Mouse (Mus musculus): Measurements from ENCODE around the gene Tmem255b. TPM values are rescaled to one million over a fixed set of nuclear protein-coding genes. Genes with fewer than 3 reads are reported as not detected.

Tmem255b gene
- not detected for total RNA-seq (2018; cell fraction: chromatin; rRNA removed)
- total RNA-seq (2018; cell fraction: cytosol; rRNA removed): not detected
- total RNA-seq (2018; cell fraction: nucleus; rRNA removed): not detected
- polyA plus RNA-seq (2018): not detected in 3 replicates

DNA sequence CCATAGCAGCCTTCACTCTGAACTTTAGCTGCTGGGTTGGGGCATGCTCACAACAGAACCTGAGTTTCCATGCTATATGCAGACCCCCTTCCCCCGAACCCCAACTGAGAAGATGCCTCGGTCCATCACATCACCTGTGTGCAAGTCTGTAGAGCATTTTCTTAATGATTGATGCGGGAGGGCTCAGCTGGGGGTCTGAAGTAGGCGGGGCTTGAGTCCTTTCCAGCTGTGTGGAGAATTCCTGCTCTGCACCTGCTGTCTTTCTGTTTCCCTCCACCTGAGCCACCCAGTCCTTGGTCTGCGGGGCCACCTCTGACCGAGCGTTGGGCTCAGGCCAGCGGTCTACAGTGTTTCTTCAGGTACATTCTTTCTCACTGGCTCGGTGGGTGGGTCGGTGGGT lies at the start of gene Tmem255b:
TSS of gene Tmem255b (plus strand) at position 301 of the 400 bp plus-strand sequence.
- WGBS (ENCODE audit: missing documents): 44% methylated on average over 10 of the region's 10 CpGs
- H3K27ac ChIP-seq: no peak within 1 kb of the TSS
- H3K4me3 ChIP-seq (ENCODE audit: inconsistent target): no peak within 1 kb of the TSS
- H3K79me2 ChIP-seq (ENCODE audit: inconsistent target): no peaks in the 10 kb centered on the region
- no peaks in the 10 kb centered on the region for H3K36me3 ChIP-seq (ENCODE audit: inconsistent target)

DNA sequence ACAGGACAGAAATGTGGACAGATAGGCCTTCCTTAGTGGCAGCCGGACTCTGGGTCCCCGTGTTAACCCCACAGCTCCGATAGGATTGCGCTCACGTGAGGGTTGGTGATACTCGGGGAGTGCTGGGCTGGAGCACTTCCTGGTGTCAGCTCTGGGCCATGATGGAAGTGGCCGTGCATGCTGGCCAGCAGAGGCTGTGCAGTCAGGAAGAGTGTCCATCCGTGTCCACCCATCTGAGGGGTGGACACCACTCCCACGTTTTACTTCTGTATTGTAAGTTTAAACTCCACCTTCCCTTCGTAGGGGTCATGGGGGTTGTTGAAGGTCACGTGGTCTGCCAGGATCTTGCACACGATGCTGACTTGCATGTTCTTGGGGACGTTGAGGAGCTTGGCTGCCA lies 48.6 kb upstream of the Tmem255b start:
- no peaks in the 10 kb centered on the region for H3K36me3 ChIP-seq (ENCODE audit: inconsistent target)
- no peak overlapping the region for H3K27ac ChIP-seq
- 88% methylated on average over 13 of the region's 13 CpGs for WGBS (ENCODE audit: missing documents)
- no peak overlapping the region for H3K4me3 ChIP-seq (ENCODE audit: inconsistent target)
- H3K79me2 ChIP-seq (ENCODE audit: inconsistent target): no peaks in the 10 kb centered on the region

DNA sequence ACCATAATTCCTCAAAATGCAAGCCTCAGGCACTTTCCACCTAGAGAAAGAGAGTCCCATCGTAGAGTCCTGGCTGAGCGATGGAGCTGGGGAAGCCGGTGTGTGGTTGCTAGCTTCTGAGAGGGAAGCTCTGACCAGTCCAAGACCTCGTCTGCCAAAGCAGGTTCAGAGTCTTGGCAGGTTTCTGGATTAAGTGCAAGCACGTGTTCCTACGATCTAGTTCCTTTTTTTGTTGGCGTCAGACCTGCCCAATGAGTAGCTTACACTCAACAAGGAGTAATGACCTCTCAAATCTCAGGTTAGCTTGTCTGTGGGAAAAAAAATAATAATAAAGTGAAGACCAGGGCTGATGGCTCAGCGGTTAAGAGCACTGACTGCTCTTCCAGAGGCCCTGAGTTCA lies 47.3 kb upstream of the Tmem255b start:
- Histone ChIP-seq H3K27ac (no peak overlapping the region), H3K4me3 (ENCODE audit: inconsistent target) (no peak overlapping the region), H3K79me2 (ENCODE audit: inconsistent target) (no peaks in the 10 kb centered on the region), H3K36me3 (ENCODE audit: inconsistent target) (no peaks in the 10 kb centered on the region)
- 16% methylated on average over 8 of the region's 8 CpGs for WGBS (ENCODE audit: missing documents)

DNA sequence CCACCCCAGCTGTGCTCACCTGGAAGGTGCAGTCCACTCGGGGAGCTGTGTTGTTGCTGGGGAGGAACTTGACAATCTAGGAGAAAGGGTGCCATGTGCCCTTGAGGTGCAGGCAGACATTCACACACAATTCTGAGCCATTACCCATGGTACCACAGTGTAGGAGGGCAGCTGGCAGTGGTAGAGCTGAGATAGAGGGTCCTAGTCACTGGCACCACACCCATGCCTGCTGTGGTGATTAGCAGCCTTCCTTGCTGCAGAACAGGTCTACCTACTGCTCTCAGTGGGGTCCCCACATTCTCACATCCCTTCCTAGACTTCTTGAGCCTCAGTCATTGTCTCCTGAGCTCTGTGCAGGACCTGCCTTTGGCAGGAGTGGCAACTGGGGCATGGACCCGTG lies 46.2 kb upstream of the Tmem255b start:
- Histone ChIP-seq H3K4me3 (ENCODE audit: inconsistent target) (no peak overlapping the region), H3K27ac (no peak overlapping the region), H3K79me2 (ENCODE audit: inconsistent target) (no peaks in the 10 kb centered on the region), H3K36me3 (ENCODE audit: inconsistent target) (no peaks in the 10 kb centered on the region)
- WGBS (ENCODE audit: missing documents): 78% methylated on average over 2 of the region's 2 CpGs

DNA sequence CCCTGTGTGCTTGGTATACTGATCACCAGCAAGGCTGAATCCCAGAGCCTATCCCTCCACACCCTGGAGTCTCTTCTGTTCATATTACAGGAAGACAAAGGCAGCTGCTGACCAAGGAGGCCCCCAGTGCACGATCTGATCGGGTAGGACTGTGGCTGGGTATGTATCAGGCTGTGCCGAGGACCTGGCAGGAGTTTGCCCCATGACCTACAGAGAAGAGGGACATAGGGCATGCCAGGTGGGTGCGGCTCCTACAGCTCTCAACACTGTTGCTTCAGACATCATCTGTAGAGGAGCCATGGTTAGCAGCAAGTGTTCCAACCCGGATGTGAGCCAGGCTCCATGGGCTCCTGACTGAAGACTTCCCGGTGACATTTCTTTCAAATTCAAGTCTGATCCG lies 41.1 kb upstream of the Tmem255b start:
- Histone ChIP-seq H3K27ac (no peak overlapping the region), H3K4me3 (ENCODE audit: inconsistent target) (no peak overlapping the region), H3K36me3 (ENCODE audit: inconsistent target) (no peaks in the 10 kb centered on the region), H3K79me2 (ENCODE audit: inconsistent target) (no peaks in the 10 kb centered on the region)
- 90% methylated on average over 7 of the region's 7 CpGs for WGBS (ENCODE audit: missing documents)

DNA sequence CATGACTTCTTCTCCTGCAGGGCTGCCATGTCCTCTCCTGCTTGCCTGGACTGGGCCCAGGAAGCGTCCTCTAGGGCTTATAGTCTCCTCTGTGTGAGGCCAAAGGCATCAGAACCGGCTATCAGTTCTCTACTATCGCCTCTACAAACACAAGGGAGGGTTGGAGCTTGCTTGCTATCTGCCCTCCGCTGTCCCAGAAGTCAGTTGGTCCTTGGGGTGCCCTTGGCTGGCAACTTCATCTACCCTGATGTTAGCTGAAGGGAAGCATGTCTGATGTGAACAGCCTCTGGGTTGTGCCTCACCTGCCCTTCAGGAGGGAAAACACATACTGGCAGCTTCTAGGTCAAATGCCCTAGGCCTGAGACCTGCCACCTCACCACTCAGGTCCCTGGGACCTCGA lies 38.3 kb upstream of the Tmem255b start, which contains the start of gene Atp4b:
TSS of gene Atp4b (minus strand) at position 101 of the 400 bp plus-strand sequence.
- no peaks in the 10 kb centered on the region for H3K79me2 ChIP-seq (ENCODE audit: inconsistent target)
- no peaks in the 10 kb centered on the region for H3K36me3 ChIP-seq (ENCODE audit: inconsistent target)
- no peak within 1 kb of the TSS for H3K4me3 ChIP-seq (ENCODE audit: inconsistent target)
- 89% methylated on average over 5 of the region's 5 CpGs for WGBS (ENCODE audit: missing documents)
- H3K27ac ChIP-seq: no peak within 1 kb of the TSS

DNA sequence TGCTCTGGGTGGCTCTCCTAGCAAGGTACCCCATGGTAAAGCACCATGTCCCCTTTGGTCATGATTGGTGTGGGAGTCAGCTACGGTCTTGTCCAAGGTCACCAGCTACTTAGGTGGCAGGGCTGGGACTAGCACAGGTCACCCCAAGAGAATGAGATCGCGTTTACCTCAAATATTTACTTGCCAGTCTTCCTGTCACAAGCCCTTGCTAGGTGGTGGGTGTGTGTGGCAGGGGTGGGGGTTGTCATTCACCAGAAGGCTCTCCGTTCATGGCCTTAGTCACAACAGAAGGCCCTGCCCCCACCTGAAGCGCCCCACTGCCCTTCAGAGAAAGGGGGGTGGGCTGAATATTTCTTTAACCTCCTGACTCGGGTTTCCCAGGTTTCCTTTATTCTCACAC lies 31.5 kb upstream of the Tmem255b start:
- Histone ChIP-seq H3K4me3 (ENCODE audit: inconsistent target) (no peak overlapping the region), H3K79me2 (ENCODE audit: inconsistent target) (no peaks in the 10 kb centered on the region), H3K36me3 (ENCODE audit: inconsistent target) (no peaks in the 10 kb centered on the region), H3K27ac (no peak overlapping the region)
- 88% methylated on average over 6 of the region's 6 CpGs for WGBS (ENCODE audit: missing documents)

DNA sequence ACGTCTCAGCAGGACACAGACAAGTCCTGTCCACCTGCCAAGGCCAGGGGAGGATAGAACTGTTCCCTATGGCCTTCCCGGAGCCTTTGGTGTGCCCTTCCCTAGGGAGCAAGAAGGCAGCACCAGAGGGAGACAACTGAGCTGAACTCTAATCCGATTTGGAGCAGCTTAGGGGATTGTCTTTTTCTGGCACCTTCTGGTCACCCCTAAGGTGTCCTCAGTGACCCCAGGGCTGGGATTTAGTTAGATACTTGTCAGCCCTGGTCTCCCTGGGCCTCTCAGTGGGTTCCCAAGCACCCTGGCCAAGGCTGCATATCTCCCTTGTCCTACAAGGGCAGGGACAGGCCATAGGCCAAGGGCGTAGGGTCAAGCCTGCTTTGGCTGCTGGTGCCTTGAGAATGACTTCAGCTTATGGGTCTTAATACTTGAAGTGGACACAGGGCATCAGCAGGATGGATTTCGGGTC lies 30.3 kb upstream of the Tmem255b start, which contains the start of gene Grk1:
TSS of gene Grk1 (plus strand) at position 416 of the 466 bp plus-strand sequence.
- WGBS (ENCODE audit: missing documents): 92% methylated on average over 5 of the region's 5 CpGs

DNA sequence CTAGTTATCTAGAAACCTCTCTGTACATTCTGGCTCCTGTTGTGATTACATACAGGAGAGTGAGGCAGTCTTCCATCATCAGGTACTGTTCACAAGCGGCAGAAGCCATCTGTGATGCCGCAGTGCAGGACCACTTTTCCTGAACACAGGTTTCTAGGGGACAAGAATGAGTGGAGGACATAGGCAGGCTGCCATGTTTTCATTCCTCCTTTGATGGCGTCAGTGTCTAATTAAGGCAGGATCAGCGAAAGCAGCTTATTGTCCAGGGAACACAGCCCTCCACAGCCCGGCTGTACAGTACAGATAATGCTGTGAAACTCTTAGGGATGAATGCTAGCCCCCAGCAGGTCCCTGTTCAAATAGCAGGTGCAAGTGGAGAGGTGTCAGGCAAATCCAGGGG lies 29.0 kb upstream of the Tmem255b start:
- no peak overlapping the region for H3K4me3 ChIP-seq (ENCODE audit: inconsistent target)
- no peaks in the 10 kb centered on the region for H3K79me2 ChIP-seq (ENCODE audit: inconsistent target)
- H3K27ac ChIP-seq: no peak overlapping the region
- 93% methylated on average over 5 of the region's 5 CpGs for WGBS (ENCODE audit: missing documents)
- no peaks in the 10 kb centered on the region for H3K36me3 ChIP-seq (ENCODE audit: inconsistent target)

More for the DNA sequence above, 30.3 kb upstream of the Tmem255b start, which contains the start of gene Grk1:
- Histone ChIP-seq H3K27ac (no peak within 1 kb of the TSS), H3K4me3 (ENCODE audit: inconsistent target) (no peak within 1 kb of the TSS), H3K36me3 (ENCODE audit: inconsistent target) (no peaks in the 10 kb centered on the region), H3K79me2 (ENCODE audit: inconsistent target) (no peaks in the 10 kb centered on the region)

DNA sequence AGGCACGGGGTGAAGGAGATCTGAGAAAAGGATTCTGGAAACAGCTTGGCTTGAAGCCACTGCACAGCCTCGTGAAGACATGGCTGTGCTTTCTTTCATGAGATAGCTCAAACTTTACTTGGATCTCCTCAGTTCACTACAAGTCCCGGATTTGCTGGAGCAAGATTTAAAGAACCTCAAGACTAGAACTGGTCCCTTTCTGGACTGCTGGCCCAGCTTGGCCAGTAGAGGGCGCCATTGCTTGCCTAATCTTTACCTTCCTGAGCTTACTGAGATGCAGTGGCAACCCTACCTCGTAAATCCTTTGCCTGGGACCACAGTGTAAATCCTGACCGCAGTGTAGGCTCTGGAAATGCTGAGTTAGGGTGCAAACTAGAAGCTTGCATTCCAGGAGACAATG lies 23.4 kb upstream of the Tmem255b start:
- Histone ChIP-seq H3K36me3 (ENCODE audit: inconsistent target) (no peaks in the 10 kb centered on the region), H3K79me2 (ENCODE audit: inconsistent target) (no peaks in the 10 kb centered on the region), H3K27ac (no peak overlapping the region), H3K4me3 (ENCODE audit: inconsistent target) (no peak overlapping the region)
- WGBS (ENCODE audit: missing documents): 22% methylated on average over 6 of the region's 6 CpGs

DNA sequence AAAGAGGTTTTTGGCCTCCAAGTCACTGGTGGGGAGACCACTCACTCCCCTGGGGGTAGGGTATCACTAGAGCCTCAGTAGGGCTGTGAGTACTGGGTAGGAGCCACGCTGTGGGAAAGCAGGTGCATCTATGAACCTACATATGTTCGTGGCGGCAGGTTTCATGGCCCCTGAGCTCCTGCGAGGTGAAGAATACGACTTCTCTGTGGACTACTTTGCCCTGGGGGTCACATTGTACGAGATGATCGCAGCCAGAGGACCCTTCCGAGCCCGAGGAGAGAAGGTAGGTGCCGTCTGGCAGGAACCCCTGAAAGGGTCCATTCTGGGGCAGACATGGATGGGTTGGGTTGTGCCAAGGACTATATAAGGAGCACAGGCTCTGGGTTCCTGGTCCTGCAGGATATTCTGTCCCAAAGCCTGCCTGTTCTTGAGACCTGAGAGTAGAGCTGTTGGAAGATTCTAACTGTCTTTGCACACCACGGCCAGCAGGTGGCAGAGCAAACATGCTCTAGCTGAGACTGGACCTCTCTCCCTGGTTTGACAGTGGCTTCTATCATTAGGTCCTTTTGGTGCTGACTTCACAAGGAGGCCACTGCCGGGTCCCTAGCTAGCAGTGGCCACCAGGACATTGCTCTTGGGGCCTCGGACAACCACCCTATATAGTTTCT lies 22.0 kb upstream of the Tmem255b start:
- H3K4me3 ChIP-seq (ENCODE audit: inconsistent target): no peak overlapping the region
- H3K27ac ChIP-seq: no peak overlapping the region
- WGBS (ENCODE audit: missing documents): 62% methylated on average over 13 of the region's 13 CpGs
- no peaks in the 10 kb centered on the region for H3K79me2 ChIP-seq (ENCODE audit: inconsistent target)
- no peaks in the 10 kb centered on the region for H3K36me3 ChIP-seq (ENCODE audit: inconsistent target)

DNA sequence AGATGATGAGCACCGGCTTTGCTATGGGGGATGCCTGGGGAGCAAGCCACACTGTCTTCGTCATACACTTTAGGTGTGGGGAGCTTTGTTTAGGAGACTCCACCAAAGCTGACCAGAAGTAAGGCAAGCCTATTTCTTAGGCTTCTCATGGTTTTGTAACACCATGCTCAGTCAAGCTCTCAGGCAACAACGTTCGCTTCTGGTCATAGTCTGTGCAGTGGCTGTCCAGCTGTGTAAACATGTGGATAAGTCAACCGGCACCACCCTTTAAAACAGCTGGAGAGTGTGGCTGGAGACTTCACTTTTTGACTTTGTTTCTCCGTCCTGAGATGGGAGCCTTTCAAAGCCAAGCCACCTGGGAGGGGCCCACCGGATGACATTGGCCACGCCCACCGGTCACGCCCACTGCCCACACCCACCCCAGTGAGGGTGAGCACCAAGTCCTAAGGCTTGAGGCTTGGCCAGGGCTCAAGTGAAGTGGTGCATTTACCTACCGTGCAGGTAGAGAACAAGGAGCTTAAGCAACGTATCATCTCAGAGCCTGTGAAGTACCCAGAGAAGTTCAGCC lies 21.1 kb upstream of the Tmem255b start:
- WGBS (ENCODE audit: missing documents): 65% methylated on average over 12 of the region's 12 CpGs
- H3K36me3 ChIP-seq (ENCODE audit: inconsistent target): no peaks in the 10 kb centered on the region
- no peak overlapping the region for H3K4me3 ChIP-seq (ENCODE audit: inconsistent target)
- no peaks in the 10 kb centered on the region for H3K79me2 ChIP-seq (ENCODE audit: inconsistent target)
- no peak overlapping the region for H3K27ac ChIP-seq

DNA sequence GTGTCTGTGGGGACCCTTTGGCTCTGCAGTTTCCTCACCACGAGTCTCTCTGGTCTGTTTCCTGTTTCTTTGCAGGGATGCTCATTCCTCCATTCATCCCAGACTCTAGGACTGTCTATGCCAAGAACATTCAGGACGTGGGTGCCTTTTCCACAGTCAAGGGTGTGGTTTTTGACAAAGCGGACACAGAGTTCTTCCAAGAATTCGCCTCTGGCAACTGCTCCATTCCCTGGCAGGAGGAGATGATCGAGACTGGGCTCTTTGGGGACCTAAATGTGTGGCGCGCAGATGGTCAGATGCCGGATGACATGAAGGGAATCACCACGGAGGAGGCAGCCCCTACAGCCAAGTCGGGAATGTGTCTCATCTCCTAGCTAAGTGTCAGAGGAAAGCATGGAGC lies 19.1 kb upstream of the Tmem255b start:
- Histone ChIP-seq H3K36me3 (ENCODE audit: inconsistent target) (no peaks in the 10 kb centered on the region), H3K79me2 (ENCODE audit: inconsistent target) (no peaks in the 10 kb centered on the region), H3K4me3 (ENCODE audit: inconsistent target) (no peak overlapping the region), H3K27ac (no peak overlapping the region)
- WGBS (ENCODE audit: missing documents): 75% methylated on average over 10 of the region's 10 CpGs

DNA sequence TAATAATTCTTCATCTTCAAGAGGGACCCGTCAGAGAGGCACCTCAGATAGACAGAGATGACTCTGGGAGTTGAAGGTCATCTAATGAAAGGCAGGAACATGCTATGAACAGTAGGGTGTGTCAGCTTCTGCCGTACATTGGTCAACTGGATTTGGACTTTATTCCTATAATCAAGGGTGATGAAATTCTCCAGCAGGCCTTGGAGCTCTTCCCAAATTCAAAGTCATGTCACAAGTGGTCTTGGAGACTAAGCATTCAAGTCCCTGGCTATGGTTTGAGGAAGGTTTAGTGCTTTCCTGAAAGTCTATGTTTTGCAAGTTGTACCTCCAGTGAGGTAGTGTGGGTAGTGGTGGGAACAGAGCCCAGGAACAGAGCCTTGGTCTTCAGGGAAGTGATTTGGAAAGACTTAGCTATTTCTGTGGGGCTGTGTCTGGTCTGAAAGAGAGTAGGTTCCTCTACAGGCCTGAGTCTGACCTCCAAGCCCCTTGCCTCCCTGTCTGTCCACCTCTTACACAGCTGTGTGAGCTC lies 15.8 kb upstream of the Tmem255b start:
- Histone ChIP-seq H3K79me2 (ENCODE audit: inconsistent target) (no peaks in the 10 kb centered on the region), H3K4me3 (ENCODE audit: inconsistent target) (no peak overlapping the region), H3K27ac (no peak overlapping the region), H3K36me3 (ENCODE audit: inconsistent target) (no peaks in the 10 kb centered on the region)
- WGBS (ENCODE audit: missing documents): 83% methylated on average over 2 of the region's 2 CpGs

DNA sequence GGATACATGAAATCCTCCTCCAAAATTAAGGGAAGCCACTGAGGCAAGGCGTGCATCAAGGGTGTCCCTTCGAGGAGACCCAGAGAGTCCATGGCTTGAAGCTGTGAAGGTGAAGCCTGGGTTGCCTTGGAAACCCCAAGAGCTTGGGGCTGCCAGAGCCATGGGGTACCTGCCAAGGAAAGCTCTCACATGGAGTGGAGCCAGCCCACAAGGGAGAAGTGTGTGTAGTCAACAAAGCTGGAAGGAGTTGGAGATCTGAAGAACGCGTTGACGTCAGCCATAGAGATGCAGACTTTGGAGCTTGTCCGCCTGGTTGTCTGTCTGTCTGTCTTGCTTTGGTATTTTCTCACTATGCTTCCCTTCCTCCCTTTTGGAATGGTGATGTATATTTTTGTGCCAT lies 14.0 kb upstream of the Tmem255b start:
- no peak overlapping the region for H3K27ac ChIP-seq
- no peak overlapping the region for H3K4me3 ChIP-seq (ENCODE audit: inconsistent target)
- 92% methylated on average over 6 of the region's 6 CpGs for WGBS (ENCODE audit: missing documents)

More for the DNA sequence above, 14.0 kb upstream of the Tmem255b start:
- Histone ChIP-seq H3K36me3 (ENCODE audit: inconsistent target) (no peaks in the 10 kb centered on the region), H3K79me2 (ENCODE audit: inconsistent target) (no peaks in the 10 kb centered on the region)
